Mouse (Mus musculus) testis, postnatal 10 days (tissue): ENCODE results near the gene Gm5868.
A peak's percentile ranks its signal among the peaks of the same experiment; 100 is the strongest.
"Not testable (repeated sequence)": the region's sequence is repeated elsewhere in the genome, so short reads cannot be mapped to it uniquely, and the experiment has no call there.

Experiments
- DNase-seq: peaks from one replicate; pipeline ENCODE4 v3.0.0; 2021; ENCODE audit warnings: low spot score

Gene Gm5868

DNA sequence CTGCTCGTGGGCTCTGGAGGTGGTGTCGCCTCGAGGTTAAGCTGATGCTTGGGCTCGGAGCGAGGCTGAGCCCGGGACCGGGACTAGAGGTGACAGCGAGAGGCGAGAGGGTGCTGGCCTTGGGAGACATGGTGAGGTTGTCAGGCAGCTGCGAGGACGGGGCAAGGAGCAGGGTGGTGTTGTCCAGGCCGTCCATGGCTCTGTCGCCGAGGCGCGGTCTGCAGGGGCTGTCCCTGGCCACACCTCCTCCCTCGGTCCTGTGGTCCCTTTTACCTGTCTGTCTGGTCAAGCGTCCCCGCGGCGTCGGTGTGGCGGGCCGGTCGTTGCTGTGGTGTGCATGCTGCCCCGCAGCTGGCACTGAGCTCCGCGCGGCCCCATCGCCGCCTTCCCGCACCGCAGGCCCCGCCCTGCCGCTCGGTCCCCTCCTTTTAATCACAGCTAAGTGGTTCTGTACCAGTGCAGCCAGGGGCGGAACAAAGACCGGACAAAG is at the start of gene Gm5868:
Gene Gm5868, minus strand, starts transcription at position 360 of the 490 bp plus-strand sequence.
- no peak for DNase-seq

DNA sequence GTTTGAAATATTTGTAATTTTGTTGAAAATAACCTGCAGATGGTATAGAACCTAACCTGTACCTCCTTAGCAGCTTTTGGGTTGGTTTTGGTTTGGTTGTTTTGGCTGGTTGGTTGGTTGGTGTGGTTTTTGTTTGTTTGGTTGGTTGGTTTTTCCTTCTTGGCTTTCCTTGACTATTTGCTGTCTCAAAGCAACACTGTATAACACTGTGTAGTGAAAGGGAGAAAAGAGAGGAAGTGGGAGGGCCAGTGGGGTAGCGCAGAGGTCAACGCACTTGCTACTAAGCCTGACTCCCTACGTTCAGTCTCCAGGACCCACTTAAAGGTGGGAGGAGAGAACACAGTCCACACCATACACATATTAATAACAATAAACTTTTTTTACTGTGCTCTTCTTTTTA is 49.2 kb upstream of the Gm5868 start:
- no peak for DNase-seq

DNA sequence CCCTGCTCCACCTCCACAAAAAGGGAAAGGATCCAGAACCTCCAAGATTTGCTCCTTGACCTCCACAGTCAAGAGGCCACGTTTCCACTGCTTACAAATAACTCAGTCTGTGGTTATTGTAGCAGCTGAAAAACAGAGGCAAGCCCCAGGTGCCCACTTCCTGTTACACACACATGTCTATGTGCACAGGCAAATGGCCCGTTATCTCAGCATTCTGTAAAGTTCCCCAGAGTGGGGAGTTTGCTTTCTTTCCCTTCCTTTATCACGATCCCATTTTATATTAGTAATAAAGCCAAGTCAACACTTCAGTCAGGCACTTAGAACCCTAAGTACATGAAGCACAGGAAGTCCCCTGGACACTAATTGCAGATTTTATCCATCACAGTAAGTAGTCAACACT is 48.8 kb upstream of the Gm5868 start:
- no peak for DNase-seq

DNA sequence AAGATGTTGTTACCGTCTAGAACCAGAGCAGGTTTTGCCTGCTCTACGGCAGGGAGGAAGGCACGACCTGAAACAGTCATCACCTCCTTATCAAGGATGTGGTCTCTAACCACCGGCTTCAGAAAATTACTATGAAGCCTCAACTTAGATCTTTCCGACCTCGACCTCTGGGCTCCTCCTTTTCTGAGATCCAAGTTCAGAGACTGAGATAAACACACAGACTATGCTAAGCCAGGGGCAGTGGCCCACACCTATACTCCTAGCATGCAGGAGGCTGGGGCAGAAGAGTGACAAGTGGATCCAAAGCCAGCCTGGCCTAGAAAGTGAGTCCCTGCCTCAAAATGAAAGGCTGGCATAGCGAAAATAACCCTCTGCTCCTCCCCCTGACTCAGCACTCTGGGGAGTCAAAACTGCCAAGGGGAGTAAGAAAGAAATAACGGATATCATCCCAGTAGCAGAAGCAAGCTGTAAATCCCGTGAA is 47.5 kb upstream of the Gm5868 start:
- no peak for DNase-seq

DNA sequence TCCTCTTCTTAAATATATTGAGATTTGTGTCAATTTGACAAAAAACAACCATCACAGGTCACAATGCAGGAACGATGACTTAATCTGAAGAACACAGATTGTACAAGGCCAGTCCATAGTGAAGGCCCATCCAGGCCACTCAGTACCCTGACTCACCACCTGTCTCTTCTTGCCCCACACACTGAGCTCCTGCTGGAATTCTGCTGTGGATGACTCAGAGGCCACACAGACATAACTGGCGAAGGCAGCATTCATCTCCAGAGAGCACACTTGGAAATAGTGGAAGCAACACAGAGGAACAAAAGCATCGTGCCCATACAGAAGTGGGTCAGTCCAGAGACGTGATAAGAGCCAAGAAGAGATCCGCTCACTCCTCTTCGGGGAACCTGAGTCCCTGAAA is 42.7 kb upstream of the Gm5868 start:
- no peak for DNase-seq

DNA sequence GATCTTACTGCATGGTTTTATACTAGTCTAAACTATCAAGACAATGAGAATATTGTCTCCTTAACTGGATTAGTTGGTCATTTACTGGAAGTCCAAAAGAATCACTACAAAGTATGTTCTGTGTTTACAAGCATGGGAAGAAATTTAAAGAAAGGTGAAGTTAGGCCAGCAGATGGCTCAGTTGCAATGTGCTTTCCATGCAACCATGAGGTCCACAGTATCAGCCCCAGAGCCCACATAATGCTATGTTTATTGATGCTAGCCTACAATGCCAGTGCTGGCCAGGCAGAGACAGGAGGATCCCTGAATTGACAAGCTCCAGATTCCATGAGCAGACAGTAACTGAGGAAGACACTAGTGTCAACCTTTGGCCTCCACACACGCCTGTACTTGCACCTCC is 33.7 kb upstream of the Gm5868 start:
- DNase-seq, result no peak

DNA sequence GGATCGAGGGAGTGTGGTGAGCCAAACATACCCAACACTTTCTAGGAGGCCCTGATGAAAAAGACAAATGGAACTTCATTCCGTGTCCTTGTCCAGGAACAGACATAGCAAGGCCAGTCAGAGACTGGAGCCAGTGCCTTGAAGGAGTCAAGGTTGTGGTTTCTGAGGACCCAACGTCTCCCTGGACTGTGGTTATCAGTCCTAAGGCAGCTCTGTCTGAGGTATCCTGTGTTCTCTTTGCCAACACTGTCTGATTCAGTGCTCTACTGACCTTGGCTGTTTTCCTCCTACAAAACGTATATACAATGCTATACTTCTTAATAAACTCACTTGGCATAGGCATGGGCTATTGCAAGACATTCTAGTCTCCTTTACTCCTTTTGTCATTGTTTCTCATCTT is 30.1 kb upstream of the Gm5868 start:
- DNase-seq, result no peak

DNA sequence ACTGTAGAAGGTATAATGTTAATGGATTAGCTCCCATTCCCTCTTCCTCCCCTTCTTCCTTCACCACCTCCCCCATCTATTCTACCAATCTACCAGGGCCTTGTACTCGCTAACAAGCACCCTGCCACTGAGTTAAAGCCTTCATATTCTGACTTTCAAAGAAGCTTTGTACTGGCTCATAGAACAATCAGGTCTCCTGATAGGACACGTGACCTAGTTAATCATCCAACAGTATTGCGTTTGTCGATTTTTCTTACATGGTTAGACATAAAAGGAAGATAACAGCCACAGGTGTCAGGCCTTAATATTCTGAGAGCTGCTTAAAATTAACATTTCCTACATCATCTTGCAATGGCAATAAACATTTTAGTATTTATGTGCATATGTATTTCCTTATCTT is 15.8 kb upstream of the Gm5868 start:
- DNase-seq, result no peak

DNA sequence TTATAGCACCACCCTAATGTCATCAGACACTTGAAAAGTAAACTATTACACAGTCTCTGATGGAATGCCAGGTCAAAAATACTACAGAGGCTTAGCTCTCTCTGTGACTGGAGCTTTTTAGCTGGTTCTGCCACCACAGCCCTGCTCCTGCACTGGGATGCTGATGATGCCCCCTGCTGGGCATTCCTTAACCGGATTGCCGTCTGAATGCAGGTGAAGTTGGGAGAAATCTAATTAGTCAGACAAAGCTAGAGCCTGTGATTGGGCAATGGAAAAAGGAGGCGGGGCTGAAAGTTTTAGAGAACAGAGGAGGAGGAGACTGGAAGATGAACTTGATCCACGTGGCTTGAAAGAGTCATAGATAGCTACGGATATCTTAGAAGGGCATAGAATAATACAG is 13.7 kb upstream of the Gm5868 start:
- DNase-seq, result peak; percentile 73

DNA sequence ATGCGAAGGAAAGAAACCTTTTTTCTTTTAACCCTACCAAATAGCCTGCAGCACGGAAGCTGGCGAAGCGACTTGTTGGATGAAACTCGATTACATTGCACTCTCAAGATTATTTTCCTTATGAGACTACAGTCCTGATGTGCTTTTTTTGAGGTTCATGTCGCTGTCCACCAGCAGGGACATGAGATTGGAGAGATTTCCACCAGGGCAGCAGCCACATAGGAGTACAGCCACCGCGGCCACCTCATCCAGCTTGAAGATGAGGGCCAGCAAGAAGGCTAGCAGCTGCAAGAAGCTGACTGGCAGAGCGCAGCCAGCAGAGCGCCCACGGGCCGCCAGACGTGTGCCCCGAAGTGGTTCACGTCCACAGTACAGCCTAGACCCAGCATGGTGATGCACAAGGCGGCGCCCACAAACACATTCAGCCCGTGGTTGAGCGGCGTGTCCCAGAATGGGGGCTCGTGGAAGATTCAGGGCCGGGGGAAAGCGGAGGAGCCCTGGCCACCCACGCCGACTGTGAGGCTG is 622 bp downstream of the Gm5868 start:
- DNase-seq, result not testable (repeated sequence)

DNA sequence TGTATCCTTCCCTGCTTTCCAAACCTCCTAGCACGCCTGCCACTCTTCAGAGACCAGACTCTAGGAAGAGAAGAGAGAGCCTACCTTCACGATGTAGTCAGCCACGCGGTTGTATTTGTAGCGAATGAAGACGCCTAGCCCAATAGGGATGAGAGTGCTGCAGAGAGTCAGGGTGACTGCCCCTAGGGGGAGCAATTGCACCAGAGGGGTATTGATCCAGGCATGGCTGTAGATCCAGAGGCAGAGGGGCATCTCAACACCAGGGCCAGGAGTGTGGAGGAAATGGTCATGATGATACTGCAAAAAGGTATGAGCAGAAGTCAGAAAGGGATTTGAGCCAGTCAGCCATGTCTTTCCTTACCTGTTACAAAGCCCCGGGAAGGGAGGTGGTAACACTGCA is 1.2 kb downstream of the Gm5868 start:
- DNase-seq, result not testable (repeated sequence)

DNA sequence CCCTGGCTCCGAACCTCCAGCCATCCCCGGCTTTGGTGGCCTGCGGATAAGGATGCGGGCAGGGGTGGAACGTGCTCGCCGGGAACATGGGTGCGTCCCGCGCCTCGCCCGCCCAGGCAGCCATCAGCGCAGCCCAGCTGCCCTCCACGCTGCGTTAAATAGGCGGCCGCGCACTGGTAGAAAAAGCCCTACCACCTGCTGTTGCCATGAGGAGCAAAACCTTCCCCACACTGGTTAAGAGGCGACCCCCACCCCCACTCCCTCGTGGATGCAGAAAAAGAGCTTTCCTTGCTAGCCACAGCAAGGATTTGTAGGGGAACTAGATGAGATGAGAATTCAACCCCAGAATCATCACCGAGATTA is 6.4 kb downstream of the Gm5868 start, which contains the start of gene Zar1:
Gene Zar1, minus strand, starts transcription at position 285 of the 363 bp plus-strand sequence.
- DNase-seq, result not testable (repeated sequence)

DNA sequence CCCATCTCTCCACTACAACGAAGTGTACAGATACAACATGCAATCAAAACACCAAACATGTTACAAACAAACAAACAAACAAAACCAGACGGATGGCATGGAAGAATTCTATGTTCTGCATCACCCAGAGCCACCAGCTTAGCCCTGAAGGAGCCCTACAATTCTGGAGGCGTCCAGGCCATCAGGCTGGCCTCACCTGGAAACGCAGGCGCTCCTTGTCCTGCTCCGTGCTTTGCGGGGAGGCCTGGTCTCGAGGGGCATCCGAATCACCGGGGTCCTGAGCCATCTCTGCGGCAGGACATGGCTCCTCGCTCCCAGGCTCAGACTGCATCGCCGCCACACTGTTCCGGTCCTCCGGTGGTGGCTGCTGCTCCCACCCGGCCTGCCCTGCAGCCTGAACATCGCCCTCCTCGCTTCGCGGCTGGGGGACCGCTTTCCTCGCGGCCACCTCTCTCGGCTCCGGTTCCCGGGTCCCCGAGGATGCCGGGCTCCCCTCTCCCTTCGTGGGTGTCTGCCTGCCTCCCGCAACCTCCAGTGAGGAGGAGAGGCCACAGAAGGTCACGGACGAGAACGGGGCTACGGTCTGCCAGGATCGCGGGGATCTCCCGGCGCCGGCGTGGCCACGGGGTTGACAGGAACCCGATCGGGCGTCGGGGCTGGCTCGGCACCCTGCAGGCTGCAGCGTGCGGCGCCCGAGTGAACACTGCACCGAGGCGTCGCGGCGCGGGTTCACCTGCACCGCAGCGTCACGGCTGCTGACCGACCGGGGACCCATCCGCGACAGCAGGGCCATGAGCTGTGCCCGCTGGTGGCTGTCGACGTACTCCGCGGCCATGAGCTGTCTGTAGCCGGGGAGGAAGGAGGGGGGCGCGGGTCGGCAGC is 7.0 kb downstream of the Gm5868 start:
- peak; percentile 49 for DNase-seq

DNA sequence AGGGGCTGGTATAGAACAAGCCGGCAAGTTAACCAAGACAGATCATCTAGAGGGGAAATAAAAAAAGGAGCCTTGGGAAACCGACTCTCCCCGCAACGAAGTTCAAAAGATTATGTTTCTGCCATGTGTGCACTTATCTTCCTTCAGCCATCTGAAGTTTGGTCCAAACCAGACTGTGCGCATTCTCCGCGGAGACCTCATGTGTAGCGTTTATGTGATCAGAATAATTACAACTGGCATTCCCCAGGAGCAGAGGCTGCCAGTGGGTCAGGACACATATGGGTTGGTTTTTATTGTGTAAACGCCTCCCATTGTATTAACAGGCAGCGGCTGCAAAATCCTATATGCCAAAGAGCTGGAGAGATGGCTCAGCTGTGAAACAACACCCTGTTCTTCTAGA is 7.8 kb downstream of the Gm5868 start:
- not testable (repeated sequence) for DNase-seq

DNA sequence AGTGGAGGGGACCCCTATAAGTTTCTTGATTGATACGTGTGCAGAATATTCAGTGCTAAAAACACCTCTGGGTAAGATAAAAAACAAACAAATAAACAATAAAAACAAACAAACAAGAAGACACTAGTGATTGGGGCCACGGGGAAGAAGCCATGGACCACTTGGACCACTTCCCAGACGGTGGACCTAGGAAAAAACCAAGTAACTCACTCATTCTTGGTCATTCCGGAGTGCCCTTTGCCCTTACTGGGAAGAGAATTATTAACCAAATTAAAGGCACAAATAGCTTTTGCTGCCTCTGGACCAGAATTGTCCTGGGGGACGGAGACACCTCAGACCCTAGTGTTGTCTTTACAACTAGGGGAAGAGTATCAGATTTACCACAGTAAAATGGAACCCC is 21.7 kb downstream of the Gm5868 start:
- no peak for DNase-seq

DNA sequence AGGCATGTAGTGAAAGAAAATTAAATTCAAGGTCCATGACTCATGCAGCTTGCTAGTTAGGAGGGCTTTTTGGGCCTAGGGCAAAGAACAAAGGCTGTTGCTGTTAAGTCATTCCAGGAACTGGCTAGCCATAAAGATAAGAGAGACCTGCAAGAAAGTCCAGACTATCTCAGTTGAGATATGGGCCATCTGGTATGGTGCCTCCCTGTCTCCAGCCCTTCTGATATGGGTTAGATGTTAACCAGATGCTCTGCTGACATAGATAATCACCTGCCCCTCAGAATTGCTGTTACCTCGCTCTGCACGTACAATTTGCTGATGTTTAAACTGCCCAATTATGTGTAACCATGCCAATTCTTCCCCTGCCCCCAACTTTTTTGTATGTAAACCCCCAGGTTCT is 24.2 kb downstream of the Gm5868 start:
- not testable (repeated sequence) for DNase-seq

DNA sequence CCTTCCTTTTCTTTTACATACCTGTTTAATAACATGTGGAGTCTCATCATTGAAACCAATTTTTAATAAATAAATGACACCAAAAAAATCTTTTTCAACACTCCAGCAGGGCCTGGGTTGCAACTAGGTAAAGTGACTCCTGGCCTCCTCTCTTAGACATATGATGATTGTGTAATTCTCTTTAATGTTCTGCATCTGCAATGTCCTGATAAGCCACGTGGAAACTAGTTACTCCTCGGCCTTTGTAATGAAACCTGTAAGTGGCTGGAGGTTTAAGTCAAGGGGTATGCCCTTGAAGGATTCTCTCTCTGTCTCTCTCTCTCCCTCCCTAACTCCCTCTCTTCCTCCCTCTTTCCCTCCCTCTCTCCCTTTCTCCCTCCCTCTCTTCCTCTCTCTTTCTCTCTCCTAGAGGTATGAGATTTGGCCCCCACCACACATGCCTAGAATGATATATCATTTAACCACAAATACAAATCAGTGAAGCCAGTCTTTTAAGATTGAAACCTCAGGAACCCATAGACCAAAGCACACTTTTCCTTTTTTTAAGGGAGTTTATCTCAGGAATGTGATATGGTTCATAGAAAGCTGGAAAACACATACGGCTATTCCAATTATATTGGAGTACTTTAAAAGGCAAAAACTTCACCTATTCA is 26.2 kb downstream of the Gm5868 start:
- no peak for DNase-seq

DNA sequence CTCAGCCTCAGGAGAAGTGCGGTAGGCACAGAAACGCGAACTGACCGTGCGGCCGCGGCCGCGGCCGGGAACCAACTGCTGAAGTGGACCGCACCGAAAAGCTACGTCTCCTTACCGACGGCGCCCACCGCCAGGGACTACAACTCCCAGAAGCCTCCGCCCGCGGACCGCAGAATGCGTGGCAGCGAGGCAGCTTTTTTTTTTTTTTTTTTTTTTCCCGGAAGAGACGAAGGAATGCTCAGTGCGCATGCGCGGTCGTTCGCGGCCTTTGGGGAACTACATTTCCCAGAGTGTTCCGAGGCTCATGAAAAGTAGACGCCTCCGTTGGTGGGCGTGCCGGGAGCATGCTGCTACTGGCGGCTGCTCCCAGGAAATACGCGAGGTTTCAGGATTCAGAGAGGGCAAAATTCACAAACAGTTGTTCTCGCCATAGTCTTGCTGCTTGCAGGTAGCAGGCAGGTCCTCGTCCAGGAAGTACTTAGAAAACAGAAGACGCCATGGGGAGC is 27.8 kb downstream of the Gm5868 start, which contains the start of gene Nfxl1:
Gene Nfxl1, minus strand, starts transcription at position 141 of the 506 bp plus-strand sequence.
- DNase-seq, result peak; percentile 98

DNA sequence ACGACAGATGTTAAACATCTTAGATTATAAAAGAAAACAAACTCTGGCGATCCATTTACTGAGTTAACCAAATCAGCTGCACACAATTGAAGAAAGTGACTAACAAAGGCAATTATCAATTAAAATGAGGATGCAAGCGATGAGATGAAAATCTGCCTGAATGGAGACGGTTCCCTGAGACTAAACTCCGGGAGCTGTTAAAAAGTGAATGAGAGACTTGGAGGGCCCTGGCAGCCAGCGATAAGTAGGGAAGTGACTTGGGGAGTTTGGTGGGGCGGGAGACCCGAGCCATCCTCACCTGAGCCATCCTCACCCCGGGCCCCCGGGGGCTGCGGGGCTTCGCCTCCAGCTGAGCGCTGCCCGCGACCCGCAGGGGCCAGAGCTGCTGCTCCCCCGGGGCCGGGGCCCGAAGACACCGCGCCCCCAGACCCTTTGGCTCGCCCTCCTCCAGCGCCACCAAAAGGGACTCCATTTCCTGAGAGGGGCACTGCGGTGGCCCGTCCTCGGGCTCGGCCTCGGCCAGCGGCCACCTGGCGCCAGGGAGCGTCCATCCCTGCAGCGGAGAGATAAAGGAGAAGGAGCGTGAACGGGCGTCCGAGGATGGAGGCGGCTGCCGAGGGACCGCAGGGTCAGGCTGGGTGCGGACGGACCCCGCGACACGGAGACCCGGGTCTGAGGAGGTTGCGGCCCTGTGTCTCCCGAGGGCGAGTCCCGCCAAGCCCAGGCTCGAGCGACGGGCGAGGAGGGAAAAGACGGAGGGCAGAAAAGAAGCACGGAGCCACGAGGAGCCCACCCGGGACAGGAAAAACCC is 28.4 kb downstream of the Gm5868 start:
- peak; percentile 68 for DNase-seq

DNA sequence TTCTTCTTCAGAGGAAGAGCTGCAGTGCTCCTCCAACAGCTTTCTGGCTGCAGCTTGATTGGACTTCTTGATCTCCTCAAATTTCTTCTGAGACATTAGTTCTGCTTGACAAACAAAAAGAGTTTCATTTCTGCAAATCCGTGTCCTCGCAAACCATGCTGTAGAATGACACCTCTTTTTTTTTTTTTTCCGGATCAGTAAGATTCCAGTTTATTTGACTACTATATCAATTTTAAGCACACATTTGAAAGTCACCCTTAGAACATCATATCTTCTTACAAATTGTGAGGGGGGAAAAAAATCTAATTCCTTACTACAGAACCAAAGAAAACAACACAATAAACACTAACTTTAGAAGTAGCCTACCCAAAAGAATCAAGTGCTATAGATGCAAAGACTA is 31.1 kb downstream of the Gm5868 start:
- DNase-seq, result no peak

DNA sequence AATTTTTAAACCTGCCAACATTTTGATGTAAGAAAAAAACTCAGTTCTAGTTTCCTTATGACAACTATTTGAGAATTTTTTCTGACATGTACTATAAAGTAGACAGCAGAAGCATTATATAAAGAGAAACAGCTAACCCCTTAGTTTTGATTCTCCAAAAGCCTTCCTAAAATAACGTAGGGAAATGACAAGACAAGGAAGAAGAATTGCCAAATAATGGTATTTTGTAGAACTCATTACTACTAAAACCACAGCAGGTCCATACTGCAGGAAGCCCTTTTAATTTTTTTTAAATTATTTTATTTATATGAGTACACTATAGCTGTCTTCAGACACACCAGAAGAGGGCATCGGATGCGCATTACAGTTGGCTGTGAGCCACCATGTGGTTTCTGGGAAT is 36.1 kb downstream of the Gm5868 start:
- DNase-seq, result no peak
